Mouse (Mus musculus) urinary bladder, postnatal 4 days (tissue): Measurements from ENCODE around the gene Ptpdc1.

Experiments used
- DNase-seq, 2 experiments: peaks; one replicate each; pipeline ENCODE4 v3.0.0; 2021 to 2022; ENCODE audit warnings: low spot score in 2 of 2

Ptpdc1 gene

GRCm38 (mm10) chr13:48655637-48656036 is 30.2 kb upstream of the Ptpdc1 start:
- no peak for DNase-seq

- peak in 1 of 2 experiments; percentile 74 for DNase-seq
These were observed 28.6 kb upstream of the Ptpdc1 start for GRCm38 (mm10) chr13:48653788-48654770.

GRCm38 (mm10) chr13:48651132-48652065 is 25.9 kb upstream of the Ptpdc1 start:
- no peak for DNase-seq

- no peak for DNase-seq
These were observed 25.2 kb upstream of the Ptpdc1 start for GRCm38 (mm10) chr13:48650615-48651014.

DNA sequence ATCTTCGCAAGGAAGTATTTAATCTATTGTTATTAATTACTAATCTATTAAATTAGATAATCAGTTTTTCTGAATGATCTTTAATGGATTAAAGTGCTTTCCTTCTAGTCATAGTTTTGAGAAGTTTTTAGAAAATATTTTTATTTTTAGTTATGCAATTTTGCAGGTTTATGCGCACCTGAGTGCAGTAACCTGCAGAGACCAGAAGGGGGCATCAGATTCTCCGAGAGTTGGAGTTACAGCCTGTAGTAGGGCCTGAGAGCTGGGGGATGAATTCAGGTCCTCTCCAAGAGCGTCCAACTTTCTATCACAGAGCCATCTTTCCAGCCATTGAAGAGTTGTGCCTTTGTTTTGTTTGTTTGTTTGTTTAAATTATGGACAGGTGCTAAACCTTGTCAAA is 21.2 kb upstream of the Ptpdc1 start:
- DNase-seq, result no peak

GRCm38 (mm10) chr13:48643991-48644390 is 18.5 kb upstream of the Ptpdc1 start:
- peak in 1 of 2 experiments; percentile 1 for DNase-seq

DNA sequence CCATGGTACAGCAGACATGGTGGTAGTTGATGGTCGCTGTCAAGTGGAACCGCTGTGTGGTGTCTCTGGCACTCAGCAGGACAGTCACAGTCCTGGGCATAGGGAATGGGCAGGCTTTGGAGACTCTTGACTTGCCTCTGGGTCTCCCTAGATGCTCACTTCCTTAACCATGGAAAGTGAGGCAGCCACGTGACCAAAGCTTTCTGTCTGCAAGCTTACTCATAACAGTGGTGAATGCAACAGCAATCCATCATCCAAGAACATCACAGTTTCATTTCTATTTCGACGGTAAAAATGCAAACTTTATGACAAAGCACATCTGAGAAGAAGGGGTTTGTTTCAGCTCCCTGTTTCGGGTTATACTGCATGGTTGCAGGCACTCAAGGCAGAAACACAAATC is 17.6 kb upstream of the Ptpdc1 start:
- DNase-seq, result peak in 1 of 2 experiments; percentile 20

GRCm38 (mm10) chr13:48639570-48639969 is 14.1 kb upstream of the Ptpdc1 start:
- peak in 1 of 2 experiments; percentile 61 for DNase-seq

GRCm38 (mm10) chr13:48637706-48638105 is 12.2 kb upstream of the Ptpdc1 start:
- DNase-seq, result no peak

- DNase-seq, result no peak
These were observed 6.2 kb upstream of the Ptpdc1 start for GRCm38 (mm10) chr13:48631691-48632090.

DNA sequence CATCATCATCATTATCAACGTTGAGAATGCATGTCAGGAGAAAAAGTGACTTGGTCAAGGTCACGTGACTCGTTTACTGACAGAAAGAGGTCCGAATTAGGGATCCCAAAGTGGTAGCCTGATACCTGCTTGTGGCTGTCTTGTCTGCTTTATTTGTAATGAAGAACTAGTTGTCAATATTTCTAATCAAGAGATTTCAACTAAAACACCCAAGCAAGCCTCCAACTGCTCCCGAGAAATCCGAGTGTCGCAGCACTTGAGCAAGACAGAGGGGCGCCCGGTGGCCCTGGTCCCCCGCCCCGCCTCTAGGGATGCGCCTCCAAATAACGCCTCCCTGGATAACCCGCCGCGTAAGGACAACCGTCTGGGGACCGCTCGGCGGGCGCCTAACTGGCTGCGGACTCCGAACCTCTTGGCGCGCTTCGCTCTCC is 481 bp downstream of the Ptpdc1 start:
- peak in 1 of 2 experiments; percentile 63 for DNase-seq

- no peak for DNase-seq
These were observed 6.6 kb downstream of the Ptpdc1 start for GRCm38 (mm10) chr13:48618890-48619289.

DNA sequence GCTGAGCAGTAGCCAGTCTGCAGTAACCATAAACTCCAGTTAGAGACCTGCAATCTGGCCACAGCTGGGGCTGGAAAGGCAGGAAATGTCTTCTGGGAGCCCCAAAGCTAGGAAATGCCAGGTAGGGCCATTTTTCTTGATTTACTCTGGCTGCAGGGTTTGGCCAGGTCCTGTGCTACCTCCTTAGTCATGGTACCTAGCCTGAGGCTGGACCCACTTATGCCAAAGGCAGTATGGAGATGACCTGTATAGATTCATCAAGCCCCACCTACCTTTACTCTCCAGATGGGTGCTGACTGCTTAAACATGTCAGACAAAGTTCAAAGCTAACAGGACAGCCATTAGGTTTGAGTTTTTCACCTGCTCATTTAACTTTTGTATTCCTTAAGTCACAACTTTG is 7.7 kb downstream of the Ptpdc1 start:
- no peak for DNase-seq

GRCm38 (mm10) chr13:48614525-48614924 is 10.9 kb downstream of the Ptpdc1 start:
- DNase-seq, result no peak

DNA sequence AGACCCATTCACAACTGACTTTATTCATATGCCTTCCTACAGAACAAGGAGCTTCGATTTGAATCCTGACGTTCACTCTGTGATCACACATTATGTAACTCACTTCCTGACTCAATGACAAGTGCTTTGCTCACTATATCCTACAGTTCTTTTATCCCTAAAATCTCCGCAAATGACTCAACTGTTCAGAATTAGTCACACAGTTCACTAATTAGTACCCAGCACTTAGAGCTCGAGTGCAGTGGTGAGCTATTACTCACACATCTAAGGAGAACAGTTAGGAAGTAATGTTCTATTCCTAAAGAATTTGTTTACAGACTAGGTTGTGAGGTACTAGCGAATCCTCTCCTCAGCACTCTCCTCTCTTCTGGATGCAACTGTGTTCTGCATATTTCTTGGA is 16.4 kb downstream of the Ptpdc1 start:
- no peak for DNase-seq

- no peak for DNase-seq
These were observed 20.9 kb downstream of the Ptpdc1 start for GRCm38 (mm10) chr13:48604591-48604990.

GRCm38 (mm10) chr13:48603296-48603695 is 22.2 kb downstream of the Ptpdc1 start:
- DNase-seq, result no peak

DNA sequence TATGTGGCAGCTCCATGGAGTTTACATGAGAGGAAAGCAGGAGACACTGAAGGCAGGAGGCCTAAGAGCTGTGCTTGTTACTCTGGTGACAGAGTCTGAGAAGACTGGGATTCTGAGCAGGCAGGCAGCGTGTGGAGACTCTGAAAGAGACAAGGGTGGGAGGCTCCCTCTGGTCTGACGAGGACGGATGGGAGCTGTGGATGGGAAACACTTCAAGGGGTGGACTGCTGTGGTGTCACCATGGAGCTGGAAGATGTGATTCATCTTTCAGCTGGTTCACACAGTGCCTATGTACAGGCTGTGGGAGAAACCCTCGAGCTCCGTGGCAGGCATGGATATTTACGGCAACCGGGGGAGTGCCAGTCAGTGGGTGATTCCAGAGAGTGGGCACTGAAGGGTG is 30.9 kb downstream of the Ptpdc1 start:
- DNase-seq, result no peak

DNA sequence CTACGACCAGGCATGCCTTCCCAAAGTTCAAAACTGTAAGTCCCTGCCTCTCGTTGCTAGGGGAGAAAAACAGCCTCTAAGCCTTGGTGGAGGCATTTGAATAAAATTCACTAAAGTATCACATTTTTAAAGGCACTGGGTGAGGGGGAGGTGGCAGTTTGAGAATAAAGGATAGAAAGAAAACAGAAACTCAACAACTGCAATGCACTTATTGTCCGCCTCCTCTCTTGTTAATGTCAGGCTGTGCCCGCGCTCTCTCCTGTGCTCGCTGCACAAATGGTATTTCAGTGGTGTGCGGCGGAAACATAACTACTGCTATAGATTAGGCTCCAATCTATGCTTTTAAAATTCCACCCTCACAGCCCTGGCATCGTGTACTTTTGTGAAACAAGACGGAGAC is 31.4 kb downstream of the Ptpdc1 start:
- DNase-seq, result no peak

- DNase-seq, result no peak
These were observed 32.3 kb downstream of the Ptpdc1 start for GRCm38 (mm10) chr13:48593181-48593580.

DNA sequence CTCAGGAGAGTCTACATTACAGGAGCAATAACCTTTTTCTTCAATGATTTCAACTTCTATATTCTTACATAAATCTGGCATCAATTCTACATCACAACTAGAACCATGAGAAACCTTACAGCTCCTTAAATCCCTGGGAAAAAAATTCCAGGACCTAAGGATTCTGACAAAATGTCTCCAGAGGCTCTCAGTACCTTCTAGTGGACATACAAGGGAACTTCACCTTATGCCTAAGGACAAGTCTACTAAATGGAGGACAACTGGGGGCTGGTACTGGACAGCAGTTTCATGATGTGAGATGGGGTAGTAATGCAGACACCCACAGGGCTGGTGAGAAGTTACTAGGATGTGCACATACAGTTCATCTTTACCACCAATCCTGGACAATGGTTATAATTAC is 34.7 kb downstream of the Ptpdc1 start:
- no peak for DNase-seq

DNA sequence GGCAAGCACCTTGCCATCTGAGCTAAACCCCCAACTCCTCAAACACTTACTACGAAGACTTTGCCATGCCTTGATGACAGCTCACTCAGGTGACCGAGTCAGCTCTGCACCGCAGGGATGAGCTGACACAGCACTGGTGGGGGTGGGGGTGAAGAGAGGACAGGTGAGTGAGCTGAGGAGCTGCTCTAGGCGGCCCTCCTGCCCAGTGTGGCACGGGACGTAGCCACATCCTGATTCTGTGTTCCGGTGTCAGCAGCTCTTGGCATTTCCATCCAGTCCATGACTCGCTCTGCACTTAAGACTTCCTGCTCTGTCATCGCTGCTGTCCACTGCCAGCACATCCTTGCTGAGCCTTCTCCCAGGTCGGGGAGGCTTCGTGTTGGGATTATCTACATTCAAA is 38.1 kb downstream of the Ptpdc1 start:
- no peak for DNase-seq
